Mouse (Mus musculus): ENCODE measurements around the gene Nap1l1.

DNA sequence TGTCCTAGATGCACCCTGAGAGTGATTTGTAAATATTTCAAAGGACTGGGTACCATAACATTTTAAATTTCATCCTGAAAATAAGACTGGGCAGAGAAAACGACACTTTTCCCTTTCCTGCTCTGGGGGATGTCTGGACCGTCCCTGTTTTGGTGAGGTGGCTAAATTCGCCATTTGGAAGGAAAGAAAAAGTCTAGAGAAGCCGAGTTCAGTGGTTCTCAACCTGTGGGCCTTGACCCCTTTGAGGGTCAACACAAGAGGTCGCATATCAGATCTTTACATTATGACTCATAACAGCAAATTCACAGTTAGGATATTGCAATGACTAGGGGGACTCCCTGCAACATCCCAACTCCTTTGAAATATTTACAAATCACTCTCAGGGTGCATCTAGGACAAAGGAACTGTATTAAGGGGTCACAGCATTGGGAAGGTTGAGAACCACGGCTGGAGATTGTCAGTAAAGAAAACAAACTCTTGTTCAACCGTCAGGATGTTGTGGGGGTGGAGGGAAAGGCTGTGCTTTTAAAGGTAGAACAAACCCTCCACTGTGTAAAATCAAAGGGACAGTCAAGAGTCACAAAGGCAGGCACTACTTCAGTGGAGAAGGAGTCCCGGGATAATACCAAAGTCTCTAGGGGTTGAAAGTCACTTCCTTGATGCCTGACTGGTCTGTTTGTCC is 36.2 kb downstream of the Nap1l1 start:
- no peak for TF ChIP-seq CTCF (IDR thresholded peaks at IDR 0.05; ENCODE audit: low read depth, low read length)
- no peak for TF ChIP-seq POLR2A (IDR thresholded peaks at IDR 0.05; ENCODE audit: borderline replicate concordance, low read depth, low read length)
